Mouse (Mus musculus): ENCODE data around the gene Cdc42ep1. TPM values are rescaled to one million over a fixed set of nuclear protein-coding genes. Genes with fewer than 3 reads are reported as not detected.
A peak's percentile ranks its signal among the peaks of the same experiment; 100 is the strongest.

Gene Cdc42ep1
- total and polyA plus RNA-seq, 2 experiments from 2014 or later: 27.4 to 44.7 TPM

- TF ChIP-seq EP300 (IDR thresholded peaks at IDR 0.05; ENCODE audit: low read depth) (no peak), CTCF (IDR thresholded peaks at IDR 0.05; ENCODE audit: low read depth) (0 out of 2 replicates have a peak, but pooled peaks have one; percentile 8)
- no peaks in the 10 kb centered on the region for H3K36me3 ChIP-seq (replicated peaks; ENCODE audit: control insufficient read depth, insufficient read depth, low read length)
- H3K9ac ChIP-seq (replicated peaks; ENCODE audit: low read depth, low read length): no peak overlapping the region
- ATAC-seq (ENCODE audit: insufficient read depth, low read depth) (no peak), DNase-seq (ENCODE audit: low spot score) (no peak)
- peaks cover 31% of the 10 kb centered on the region for H3K4me1 ChIP-seq (ENCODE audit: control insufficient read depth, insufficient read depth)
- 61% methylated on average over 10 of the region's 10 CpGs for WGBS
- no peaks in the 10 kb centered on the region for H3K9me3 ChIP-seq (replicated peaks; ENCODE audit: control insufficient read depth, low read length)
- H3K4me3 ChIP-seq (ENCODE audit: low read depth, low read length): no peak overlapping the region
- H3K27ac ChIP-seq (ENCODE audit: low read depth): peak overlapping the region; percentile 92; the same call in 1 of the 2 replicates
- 0 out of 2 replicates have a peak, but pooled peaks cover 13% of the 10 kb centered on the region for H3K27me3 ChIP-seq (ENCODE audit: control insufficient read depth, insufficient read depth, low read length)
- H3K4me2 ChIP-seq (ENCODE audit: low read depth, low read length): peak overlapping the region; percentile 41; the same call in 1 of the 2 replicates
Measured at GRCm38 (mm10) chr15:78830742-78831719, 11.4 kb upstream of the Cdc42ep1 start.

GRCm38 (mm10) chr15:78831720-78832657 is 10.4 kb upstream of the Cdc42ep1 start:
- no peaks in the 10 kb centered on the region for H3K36me3 ChIP-seq (replicated peaks; ENCODE audit: control insufficient read depth, insufficient read depth, low read length)
- H3K27ac ChIP-seq (ENCODE audit: low read depth): peak overlapping the region; percentile 92
- DNase-seq (ENCODE audit: low spot score) (peak; percentile 73), ATAC-seq (ENCODE audit: insufficient read depth, low read depth) (peak; percentile 62)
- TF ChIP-seq EP300 (IDR thresholded peaks at IDR 0.05; ENCODE audit: low read depth): no peak
- TF ChIP-seq CTCF (IDR thresholded peaks at IDR 0.05; ENCODE audit: low read depth): no peak
- WGBS: 51% methylated on average over 18 of the region's 19 CpGs
- H3K9me3 ChIP-seq (replicated peaks; ENCODE audit: control insufficient read depth, low read length): no peaks in the 10 kb centered on the region
- H3K27me3 ChIP-seq (ENCODE audit: control insufficient read depth, insufficient read depth, low read length): 0 out of 2 replicates have a peak, but pooled peaks cover 13% of the 10 kb centered on the region
- no peak overlapping the region for H3K9ac ChIP-seq (replicated peaks; ENCODE audit: low read depth, low read length)
- peaks cover 31% of the 10 kb centered on the region for H3K4me1 ChIP-seq (ENCODE audit: control insufficient read depth, insufficient read depth)
- H3K4me3 ChIP-seq (ENCODE audit: low read depth, low read length): no peak overlapping the region
- H3K4me2 ChIP-seq (ENCODE audit: low read depth, low read length): peak overlapping the region; percentile 41

GRCm38 (mm10) chr15:78832701-78833123 is 9.7 kb upstream of the Cdc42ep1 start:
- Histone ChIP-seq H3K4me3 (ENCODE audit: low read depth, low read length) (no peak overlapping the region), H3K4me2 (ENCODE audit: low read depth, low read length) (peak overlapping the region; percentile 4; the same call in 1 of the 2 replicates), H3K4me1 (ENCODE audit: control insufficient read depth, insufficient read depth) (peaks cover 31% of the 10 kb centered on the region), H3K36me3 (replicated peaks; ENCODE audit: control insufficient read depth, insufficient read depth, low read length) (no peaks in the 10 kb centered on the region), H3K9me3 (replicated peaks; ENCODE audit: control insufficient read depth, low read length) (no peaks in the 10 kb centered on the region), H3K27ac (ENCODE audit: low read depth) (peak overlapping the region; percentile 92), H3K27me3 (ENCODE audit: control insufficient read depth, insufficient read depth, low read length) (0 out of 2 replicates have a peak, but pooled peaks cover 8% of the 10 kb centered on the region), H3K9ac (replicated peaks; ENCODE audit: low read depth, low read length) (no peak overlapping the region)
- peak; percentile 59 for ATAC-seq (ENCODE audit: insufficient read depth, low read depth)
- 20% methylated on average over 14 of the region's 14 CpGs for WGBS
- TF ChIP-seq CTCF (IDR thresholded peaks at IDR 0.05; ENCODE audit: low read depth): peak; percentile 3; the same call in 1 of the 2 replicates
- TF ChIP-seq EP300 (IDR thresholded peaks at IDR 0.05; ENCODE audit: low read depth): no peak; the same call in 1 of the 2 replicates
- DNase-seq (ENCODE audit: low spot score): peak; percentile 72

GRCm38 (mm10) chr15:78833582-78833981 is 8.8 kb upstream of the Cdc42ep1 start:
- Histone ChIP-seq H3K9ac (replicated peaks; ENCODE audit: low read depth, low read length) (no peak overlapping the region), H3K9me3 (replicated peaks; ENCODE audit: control insufficient read depth, low read length) (no peaks in the 10 kb centered on the region), H3K27ac (ENCODE audit: low read depth) (peak overlapping the region; percentile 92), H3K4me1 (ENCODE audit: control insufficient read depth, insufficient read depth) (peaks cover 31% of the 10 kb centered on the region), H3K4me2 (ENCODE audit: low read depth, low read length) (no peak overlapping the region), H3K4me3 (ENCODE audit: low read depth, low read length) (no peak overlapping the region), H3K27me3 (ENCODE audit: control insufficient read depth, insufficient read depth, low read length) (no peaks in the 10 kb centered on the region), H3K36me3 (replicated peaks; ENCODE audit: control insufficient read depth, insufficient read depth, low read length) (no peaks in the 10 kb centered on the region)
- WGBS: 90% methylated on average over 3 of the region's 3 CpGs
- ATAC-seq (ENCODE audit: insufficient read depth, low read depth) (no peak), DNase-seq (ENCODE audit: low spot score) (no peak)
- TF ChIP-seq EP300 (IDR thresholded peaks at IDR 0.05; ENCODE audit: low read depth) (no peak), CTCF (IDR thresholded peaks at IDR 0.05; ENCODE audit: low read depth) (no peak)
